Mouse (Mus musculus): ENCODE data around the gene Adcy9.

Gene Adcy9

GRCm38 (mm10) chr16:4420298-4421054 lies at the start of gene Adcy9:
Gene Adcy9 (minus strand): TSS chr16:4420498.
- DNase-seq (ENCODE audit: low spot score in 2 of 2): peak; percentile 86

- DNase-seq (ENCODE audit: low spot score in 2 of 2): no peak
Observed at GRCm38 (mm10) chr16:4469599-4470352, 49.5 kb upstream of the Adcy9 start.

GRCm38 (mm10) chr16:4464529-4465089 lies 44.3 kb upstream of the Adcy9 start:
- DNase-seq (ENCODE audit: low spot score in 2 of 2): no peak

GRCm38 (mm10) chr16:4457927-4458326 lies 37.6 kb upstream of the Adcy9 start:
- no peak for DNase-seq (ENCODE audit: low spot score in 2 of 2)

GRCm38 (mm10) chr16:4456391-4456790 lies 36.1 kb upstream of the Adcy9 start:
- DNase-seq (ENCODE audit: low spot score in 2 of 2): no peak

- no peak for DNase-seq (ENCODE audit: low spot score in 2 of 2)
Observed at GRCm38 (mm10) chr16:4455693-4456092, 35.4 kb upstream of the Adcy9 start.

GRCm38 (mm10) chr16:4454563-4454962 lies 34.3 kb upstream of the Adcy9 start:
- DNase-seq (ENCODE audit: low spot score in 2 of 2): no peak

GRCm38 (mm10) chr16:4449418-4449817 lies 29.1 kb upstream of the Adcy9 start:
- no peak for DNase-seq (ENCODE audit: low spot score in 2 of 2)

GRCm38 (mm10) chr16:4448235-4448634 lies 27.9 kb upstream of the Adcy9 start:
- DNase-seq (ENCODE audit: low spot score in 2 of 2): no peak

GRCm38 (mm10) chr16:4446395-4446794 lies 26.1 kb upstream of the Adcy9 start:
- DNase-seq (ENCODE audit: low spot score in 2 of 2): no peak

- DNase-seq (ENCODE audit: low spot score in 2 of 2): no peak
Observed at GRCm38 (mm10) chr16:4444378-4444777, 24.1 kb upstream of the Adcy9 start.

- no peak for DNase-seq (ENCODE audit: low spot score in 2 of 2)
Observed at GRCm38 (mm10) chr16:4439302-4440066, 19.2 kb upstream of the Adcy9 start.

GRCm38 (mm10) chr16:4436738-4437137 lies 16.4 kb upstream of the Adcy9 start:
- no peak for DNase-seq (ENCODE audit: low spot score in 2 of 2)

GRCm38 (mm10) chr16:4435371-4435770 lies 15.1 kb upstream of the Adcy9 start:
- DNase-seq (ENCODE audit: low spot score in 2 of 2): no peak

GRCm38 (mm10) chr16:4431841-4432240 lies 11.5 kb upstream of the Adcy9 start:
- DNase-seq (ENCODE audit: low spot score in 2 of 2): no peak

GRCm38 (mm10) chr16:4431013-4431412 lies 10.7 kb upstream of the Adcy9 start:
- DNase-seq (ENCODE audit: low spot score in 2 of 2): no peak

- DNase-seq (ENCODE audit: low spot score in 2 of 2): no peak
Observed at GRCm38 (mm10) chr16:4430232-4430631, 9.9 kb upstream of the Adcy9 start.

GRCm38 (mm10) chr16:4425658-4426234 lies 5.4 kb upstream of the Adcy9 start:
- no peak for DNase-seq (ENCODE audit: low spot score in 2 of 2)

GRCm38 (mm10) chr16:4423613-4424012 lies 3.3 kb upstream of the Adcy9 start:
- DNase-seq (ENCODE audit: low spot score in 2 of 2): no peak

GRCm38 (mm10) chr16:4422991-4423390 lies 2.7 kb upstream of the Adcy9 start:
- DNase-seq (ENCODE audit: low spot score in 2 of 2): no peak

GRCm38 (mm10) chr16:4419546-4420297 lies 576 bp downstream of the Adcy9 start:
- DNase-seq (ENCODE audit: low spot score in 2 of 2): peak; percentile 21 to 29
